Mouse (Mus musculus): Measurements from ENCODE around the gene Slc25a4.
A peak's percentile ranks its signal among the peaks of the same experiment; 100 is the strongest.
"Not testable (repeated sequence)": the region's sequence is repeated elsewhere in the genome, so short reads cannot be mapped to it uniquely, and the experiment has no call there.

Slc25a4 gene

GRCm38 (mm10) chr8:46210404-46211315 lies at the start of gene Slc25a4:
Gene Slc25a4, minus strand, starts transcription at chr8:46211284.
- DNase-seq = peak; percentile 97

GRCm38 (mm10) chr8:46257921-46258682 lies 47.0 kb upstream of the Slc25a4 start:
- DNase-seq = no peak

- DNase-seq = no peak
Measured at GRCm38 (mm10) chr8:46252456-46252855, 41.4 kb upstream of the Slc25a4 start.

DNA sequence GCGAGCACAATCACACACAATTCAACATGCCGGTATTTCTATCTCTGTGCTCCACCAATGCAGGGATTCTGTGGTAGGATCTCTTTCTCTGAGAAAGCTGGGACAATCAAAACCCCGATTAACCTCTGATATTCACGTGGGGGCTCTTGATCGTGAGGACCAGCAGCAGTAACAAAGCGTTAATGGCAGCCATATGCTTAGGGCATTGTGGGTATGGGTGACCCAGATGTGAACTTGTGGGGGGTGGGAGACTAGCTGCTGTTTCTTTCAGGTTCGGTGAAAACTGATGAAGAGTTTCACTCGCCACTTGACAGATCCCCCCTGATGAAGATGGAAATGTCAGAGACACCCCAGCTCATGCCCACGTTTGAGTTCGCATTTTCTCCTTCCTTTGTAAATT lies 40.5 kb upstream of the Slc25a4 start:
- no peak for DNase-seq

GRCm38 (mm10) chr8:46246346-46246745 lies 35.3 kb upstream of the Slc25a4 start:
- DNase-seq = no peak

- DNase-seq = no peak
Measured at GRCm38 (mm10) chr8:46242946-46243345, 31.9 kb upstream of the Slc25a4 start.

DNA sequence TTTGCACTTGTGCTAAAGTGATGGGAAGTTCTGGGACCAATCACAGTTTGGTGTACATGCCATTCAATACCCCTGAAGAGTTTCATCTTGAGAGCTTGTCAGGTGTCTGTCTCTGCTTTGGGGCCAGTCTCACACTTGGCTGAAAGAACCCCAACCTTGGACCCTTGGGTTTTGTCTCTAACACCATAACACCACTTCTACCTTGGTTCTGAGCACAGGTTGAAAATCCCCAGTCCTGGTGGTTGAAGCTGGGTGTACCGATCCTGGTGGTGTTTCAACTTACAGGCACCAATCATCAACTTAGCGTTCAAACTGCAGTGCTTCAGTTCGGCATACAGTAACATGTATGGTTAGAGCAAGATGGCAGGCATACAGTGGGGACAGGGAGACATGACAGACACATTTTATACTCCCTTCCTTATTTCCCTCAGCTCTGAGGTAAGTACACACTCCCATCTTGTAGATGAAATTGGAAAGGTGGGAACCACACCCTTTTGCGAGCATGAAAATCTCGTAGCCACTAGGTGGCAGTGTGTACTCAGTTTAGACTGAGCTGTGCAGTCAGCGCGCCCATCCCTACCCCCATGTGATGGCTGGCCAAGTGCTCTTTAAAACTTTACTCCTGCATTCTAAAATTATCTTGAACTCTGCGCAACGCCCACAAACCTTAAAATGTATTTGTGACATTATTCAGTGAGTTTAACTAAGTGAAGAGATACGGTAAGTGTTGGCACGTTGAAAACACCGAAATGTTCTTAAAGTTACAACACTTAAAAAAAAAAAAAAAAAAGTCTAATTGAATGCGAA lies 30.7 kb upstream of the Slc25a4 start:
- DNase-seq = peak; percentile 80

- DNase-seq = no peak
Measured at GRCm38 (mm10) chr8:46236441-46237223, 25.5 kb upstream of the Slc25a4 start.

DNA sequence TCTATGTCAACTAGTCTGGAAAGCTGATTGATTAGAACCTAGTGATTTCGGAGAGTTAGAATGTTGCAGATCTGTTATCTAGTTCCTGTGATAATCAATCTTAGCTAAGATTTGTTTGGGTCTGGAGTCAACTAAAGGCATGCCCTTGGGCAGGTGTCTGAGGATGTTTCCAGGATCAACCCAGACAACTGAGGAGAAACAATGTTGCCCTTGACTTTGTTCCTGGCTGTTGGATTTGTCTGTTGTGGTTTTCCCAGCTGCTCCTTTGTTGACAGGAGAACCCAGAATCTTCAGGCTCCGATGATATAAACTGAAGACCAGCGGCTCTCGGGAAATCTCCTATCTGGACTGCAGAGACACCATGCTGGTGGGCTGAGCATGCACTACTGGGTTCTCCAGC lies 23.7 kb upstream of the Slc25a4 start:
- no peak for DNase-seq

GRCm38 (mm10) chr8:46232798-46233197 lies 21.7 kb upstream of the Slc25a4 start:
- DNase-seq = no peak

DNA sequence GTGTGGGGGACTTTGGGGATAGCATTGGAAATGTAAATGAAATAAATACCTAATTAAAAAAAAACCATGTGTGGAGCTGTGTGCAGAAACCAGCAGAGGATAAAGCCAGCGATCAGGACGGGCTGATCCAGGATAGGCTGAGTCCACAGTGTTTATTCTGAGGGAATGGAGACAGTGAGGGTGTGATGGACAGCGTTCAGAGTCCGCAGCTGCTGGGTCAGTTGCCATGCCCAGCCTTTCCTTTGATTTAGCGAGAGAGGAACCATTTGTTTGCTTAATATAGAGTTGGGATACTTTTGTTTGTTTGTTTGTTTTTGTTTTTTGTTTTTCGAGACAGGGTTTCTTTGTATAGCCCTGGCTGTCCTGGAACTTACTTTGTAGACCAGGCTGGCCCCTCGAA lies 20.9 kb upstream of the Slc25a4 start:
- DNase-seq = not testable (repeated sequence)

DNA sequence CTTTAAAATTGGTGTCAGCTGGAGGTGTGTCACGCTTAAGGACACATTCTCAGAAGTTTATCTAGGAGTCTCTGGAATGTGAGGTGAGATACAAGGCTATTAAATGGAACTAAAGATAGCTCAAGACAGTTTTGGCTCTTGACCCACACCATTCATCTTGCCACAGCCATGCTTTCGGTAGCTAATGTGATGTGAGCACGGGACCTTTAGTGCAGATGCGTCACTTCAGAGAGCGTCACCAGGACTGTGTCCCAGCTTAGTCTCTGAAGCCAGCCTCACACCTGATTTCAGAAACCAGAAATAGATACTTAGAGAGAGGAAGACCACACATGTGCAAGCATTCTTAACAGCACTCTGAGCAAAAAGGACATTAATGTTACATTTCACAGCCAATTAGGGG lies 15.5 kb upstream of the Slc25a4 start:
- DNase-seq = no peak

DNA sequence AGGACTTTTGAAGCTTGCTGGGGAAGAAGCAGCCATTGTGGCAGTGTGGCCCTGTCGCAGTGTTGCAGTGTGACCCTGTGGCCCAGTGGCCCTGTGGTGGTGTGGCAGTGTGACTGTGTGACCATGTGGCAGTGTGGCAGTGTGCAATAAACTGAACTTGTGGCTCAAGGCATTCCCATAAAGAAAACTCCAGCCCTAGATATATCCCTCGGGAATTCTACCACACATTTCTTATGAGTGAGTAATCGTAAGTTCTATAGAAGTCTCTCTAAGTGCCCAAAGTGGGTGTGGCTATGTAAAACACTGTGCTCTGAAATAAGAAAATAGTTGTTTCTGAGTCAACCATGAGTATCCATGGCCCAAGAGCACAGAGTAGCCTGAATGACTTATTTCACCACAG lies 14.4 kb upstream of the Slc25a4 start:
- no peak for DNase-seq

DNA sequence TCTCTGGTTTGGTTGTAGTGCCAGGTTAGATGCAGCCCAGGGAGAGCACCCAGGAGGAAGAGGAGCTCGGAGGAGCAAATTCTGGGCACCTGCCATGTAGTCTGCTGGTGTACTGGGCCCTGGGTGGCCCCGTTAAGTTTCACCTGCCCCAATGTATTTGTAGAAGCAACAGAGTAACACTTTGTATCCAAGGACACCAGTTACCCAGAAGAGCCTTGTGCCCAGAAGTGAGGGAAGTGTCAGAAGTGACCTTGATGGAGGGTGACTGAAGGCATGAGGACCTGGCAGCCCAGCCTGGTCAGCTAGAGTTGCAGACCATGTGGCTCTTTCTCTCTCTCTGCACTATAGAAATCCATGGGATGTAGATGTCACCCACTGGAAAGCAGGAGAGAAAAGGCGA lies 9.5 kb upstream of the Slc25a4 start:
- DNase-seq = no peak

DNA sequence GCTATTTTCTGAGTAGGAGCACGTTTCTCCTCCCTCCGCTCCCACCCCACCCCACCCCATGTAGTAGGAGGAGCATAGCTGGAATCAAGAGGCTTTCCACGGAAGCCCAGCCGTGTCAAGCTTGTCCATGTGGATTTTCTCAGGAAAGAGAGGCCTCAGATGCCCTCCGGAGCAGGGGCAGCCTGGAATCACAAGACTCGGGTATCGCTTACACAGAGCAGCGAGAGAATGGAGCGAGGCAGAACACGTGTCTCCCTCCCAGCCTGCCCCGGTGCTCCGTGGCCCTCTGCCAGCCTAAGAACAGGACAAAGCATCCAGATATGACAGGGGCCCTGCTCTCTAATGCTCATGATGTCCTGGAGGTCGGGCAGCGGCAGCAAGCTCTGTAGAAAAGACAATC lies 5.8 kb upstream of the Slc25a4 start:
- no peak for DNase-seq

- no peak for DNase-seq
Measured at GRCm38 (mm10) chr8:46213971-46214480, 2.9 kb upstream of the Slc25a4 start.

GRCm38 (mm10) chr8:46212194-46212593 lies 1.1 kb upstream of the Slc25a4 start:
- no peak for DNase-seq

DNA sequence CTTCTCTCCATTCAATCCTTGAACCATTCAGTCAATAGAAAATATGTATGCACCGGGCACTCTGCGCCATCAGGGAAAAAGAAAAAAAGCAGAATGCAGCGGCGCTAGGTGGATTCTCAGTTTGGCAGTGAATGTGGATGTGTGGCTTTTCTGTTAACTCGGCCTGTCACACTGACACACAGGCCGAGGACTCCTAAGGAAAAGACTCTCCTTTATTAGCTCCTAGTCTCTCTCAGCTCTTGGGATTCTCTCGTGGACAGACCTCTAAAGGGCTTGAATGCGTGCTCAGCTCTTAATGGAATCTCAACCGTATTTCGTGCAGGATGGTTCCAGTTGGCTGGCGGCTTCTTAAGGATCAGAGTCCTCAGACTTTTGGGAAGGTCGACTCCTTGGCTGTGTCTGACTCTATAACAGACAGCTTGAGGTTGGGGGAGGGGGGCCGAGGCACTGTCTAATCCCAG lies 557 bp upstream of the Slc25a4 start:
- peak; percentile 20 for DNase-seq

DNA sequence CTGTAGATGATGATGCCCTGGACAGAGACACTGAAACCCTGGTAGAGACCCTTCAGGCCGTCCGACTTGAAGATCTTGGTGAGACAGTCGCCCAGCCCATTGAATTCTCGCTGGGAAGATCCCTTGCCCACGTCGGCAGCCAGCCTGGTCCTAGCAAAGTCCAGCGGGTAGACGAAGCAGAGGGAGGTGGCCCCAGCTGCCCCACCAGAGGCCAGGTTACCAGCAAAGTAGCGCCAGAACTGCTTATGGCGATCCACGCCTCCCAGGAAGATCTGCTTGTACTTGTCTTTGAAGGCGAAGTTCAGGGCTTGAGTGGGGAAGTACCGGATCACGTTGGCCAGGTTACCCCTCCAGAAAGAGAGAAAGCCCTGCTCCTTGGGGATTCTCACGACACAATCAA lies 2.0 kb downstream of the Slc25a4 start:
- peak; percentile 15 for DNase-seq

DNA sequence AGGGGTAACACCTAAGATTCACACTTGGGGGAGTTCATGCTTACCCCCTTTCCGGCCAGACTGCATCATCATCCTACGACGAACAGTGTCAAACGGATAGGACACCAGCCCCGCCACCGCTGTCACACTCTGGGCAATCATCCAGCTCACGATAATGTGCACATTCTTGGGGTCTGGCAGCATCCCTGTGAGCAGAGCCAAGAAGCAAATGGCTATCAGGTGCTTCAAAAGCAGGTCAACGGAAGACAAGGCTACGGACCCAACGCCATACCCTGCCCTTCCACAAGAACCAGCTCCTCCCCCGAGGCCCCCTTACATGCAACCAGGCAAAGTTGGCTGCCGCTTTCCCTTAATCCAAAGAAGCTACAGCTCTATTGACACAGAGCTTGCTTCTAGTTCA lies 2.7 kb downstream of the Slc25a4 start:
- DNase-seq = no peak

GRCm38 (mm10) chr8:46206107-46206506 lies 5.0 kb downstream of the Slc25a4 start:
- no peak for DNase-seq

Measured in thymus, postnatal 4 days (tissue).